Mouse (Mus musculus) heart, embryonic 11.5 days (tissue): ENCODE data around the gene Myo3b. TPM values are rescaled to one million over a fixed set of nuclear protein-coding genes. Genes with fewer than 3 reads are reported as not detected.

Source experiments
- ATAC-seq: fragments of 200-750 bp; cut with Nextera tagmentation; replicated peaks from 2 replicates; pipeline ENCODE4 v1.8.0; 2017; ENCODE audit warnings: moderate library complexity; ENCODE audit not compliant: insufficient number of reproducible peaks, low FRiP score, low TSS enrichment
- H3K27ac ChIP-seq: fragments of 300-500 bp; sonication (generic); 2 replicates; pipeline ENCODE4 v1.5.1; 2014; ENCODE audit warnings: mild to moderate bottlenecking, low read depth, low read length
- H3K27me3 ChIP-seq: fragments of 300-500 bp; sonication (generic); 2 replicates; pipeline ENCODE4 v1.6.1; 2014; ENCODE audit warnings: mild to moderate bottlenecking, low read length, mixed read lengths; ENCODE audit not compliant: control insufficient read depth, insufficient read depth
- H3K36me3 ChIP-seq: fragments of 300-500 bp; sonication (generic); 2 replicates; pipeline ENCODE4 v1.6.1; 2014; ENCODE audit warnings: mild to moderate bottlenecking, low read length, moderate library complexity, mixed read lengths; ENCODE audit not compliant: control insufficient read depth, insufficient read depth
- H3K4me1 ChIP-seq: fragments of 300-500 bp; sonication (generic); 2 replicates; pipeline ENCODE4 v1.6.1; 2014; ENCODE audit warnings: low read length; ENCODE audit not compliant: control insufficient read depth, insufficient read depth
- H3K4me2 ChIP-seq: fragments of 300-500 bp; sonication (generic); 2 replicates; pipeline ENCODE4 v1.6.1; 2014; ENCODE audit warnings: mild to moderate bottlenecking, moderate library complexity
- H3K4me3 ChIP-seq: fragments of 300-500 bp; sonication (generic); 2 replicates; pipeline ENCODE4 v1.5.1; 2014; ENCODE audit warnings: low read depth, low read length
- H3K9ac ChIP-seq: fragments of 300-500 bp; sonication (generic); 2 replicates; pipeline ENCODE4 v1.6.1; 2014; ENCODE audit warnings: mild to moderate bottlenecking, low read depth, low read length, moderate library complexity
- H3K9me3 ChIP-seq: fragments of 300-500 bp; sonication (generic); replicated peaks from 2 replicates; pipeline ENCODE4 v1.6.1; 2016; ENCODE audit warnings: low read length; ENCODE audit not compliant: control insufficient read depth
- WGBS: fragments of 180-500 bp; shearing (Covaris S2); extraction: QIAGEN DNeasy Blood & Tissue Kit; methylation state at CpG from one replicate; pipeline ENCODE4 v1.1.7; 2014; ENCODE audit not compliant: insufficient replicate concordance; 5-methylcytosine and 5-hydroxymethylcytosine counted together
- polyA plus RNA-seq: library from polyadenylated mRNA; unstranded; fragments of >200 nt; fragmentation: Nextera tagmentation; extraction: Ambion mirVana; gene quantifications from 2 replicates; pipeline ENCODE4 v1.2.1, GENCODE M21; 2014

Myo3b gene
- polyA plus RNA-seq, 1 experiment from 2014 or later: 0.30 TPM

DNA sequence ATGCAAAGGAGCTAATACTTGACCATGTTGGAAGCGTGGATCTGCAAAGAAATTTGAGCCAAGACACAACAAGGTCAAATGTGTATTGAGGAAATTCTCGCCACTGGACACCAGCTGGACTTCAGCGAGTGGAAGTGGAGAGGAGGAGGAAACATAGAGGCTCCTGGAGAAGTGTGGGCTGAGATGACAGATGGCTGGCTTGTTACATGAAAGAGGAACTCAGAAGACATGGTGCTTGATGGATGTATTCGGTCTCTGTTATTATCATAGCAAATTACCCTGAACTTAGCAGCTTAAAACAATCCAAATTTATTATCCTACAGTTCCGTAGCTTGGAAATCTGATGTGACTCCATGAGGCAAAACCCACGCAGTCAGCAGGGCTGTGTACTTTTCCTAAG lies 148.1 kb downstream of the Myo3b start:
- no peak overlapping the region for H3K4me2 ChIP-seq
- H3K9me3 ChIP-seq: no peaks in the 10 kb centered on the region
- no peaks in the 10 kb centered on the region for H3K4me1 ChIP-seq
- H3K36me3 ChIP-seq: no peaks in the 10 kb centered on the region
- H3K27me3 ChIP-seq: no peaks in the 10 kb centered on the region
- WGBS: 78% methylated on average over 6 of the region's 6 CpGs
- H3K9ac ChIP-seq: no peak overlapping the region
- H3K4me3 ChIP-seq: no peak overlapping the region
- no peak for ATAC-seq
- no peak overlapping the region for H3K27ac ChIP-seq

- Histone ChIP-seq H3K9ac (no peak overlapping the region), H3K36me3 (no peaks in the 10 kb centered on the region), H3K27me3 (no peaks in the 10 kb centered on the region), H3K4me3 (no peak overlapping the region), H3K4me2 (no peak overlapping the region), H3K4me1 (no peaks in the 10 kb centered on the region), H3K27ac (no peak overlapping the region), H3K9me3 (0 out of 2 replicates have a peak, but pooled peaks cover 2% of the 10 kb centered on the region)
- 49% methylated on average over 9 of the region's 9 CpGs for WGBS
- ATAC-seq: no peak
These were observed 156.7 kb downstream of the Myo3b start for GRCm38 (mm10) chr2:70195418-70196248.

DNA sequence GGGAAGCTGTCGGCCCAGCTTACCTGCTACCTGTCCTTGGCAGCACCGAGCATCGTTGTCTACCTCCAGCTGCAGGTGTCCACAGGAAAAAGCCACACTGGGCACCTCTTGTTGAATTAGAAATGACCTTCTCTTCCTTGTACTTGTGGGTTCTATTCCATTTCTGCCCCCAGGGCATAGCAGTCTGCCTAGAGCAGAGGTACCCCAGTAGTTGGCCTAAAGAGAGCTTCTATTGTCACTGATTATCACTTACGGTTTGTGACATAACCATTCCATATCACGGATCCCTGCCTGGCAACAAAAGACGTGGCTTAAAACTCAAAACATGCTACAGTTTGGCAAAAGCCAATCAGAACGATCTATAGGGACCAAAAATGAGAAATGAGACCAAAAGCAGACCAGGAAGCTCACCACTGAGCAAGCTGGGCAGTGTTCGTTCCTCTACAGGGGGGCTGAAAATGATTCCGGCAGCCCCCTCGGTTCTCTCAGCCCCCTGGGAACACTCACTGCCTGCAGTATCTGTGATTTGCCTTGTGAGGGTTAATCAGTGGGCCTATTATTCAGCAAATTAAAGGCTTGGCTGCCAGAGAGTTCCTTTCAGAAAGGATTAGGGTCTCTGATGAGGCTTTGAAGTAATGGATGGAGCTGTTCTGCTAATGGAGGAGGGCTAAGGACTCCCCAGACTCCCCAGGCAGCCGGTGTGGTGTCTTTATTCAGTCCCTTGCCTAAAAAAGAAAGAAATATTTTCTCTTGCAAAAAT lies 163.1 kb downstream of the Myo3b start:
- WGBS: 42% methylated on average over 11 of the region's 11 CpGs
- Histone ChIP-seq H3K36me3 (no peaks in the 10 kb centered on the region), H3K4me3 (no peak overlapping the region), H3K27ac (no peak overlapping the region), H3K4me2 (no peak overlapping the region), H3K27me3 (no peaks in the 10 kb centered on the region), H3K9ac (no peak overlapping the region), H3K9me3 (no peaks in the 10 kb centered on the region), H3K4me1 (no peaks in the 10 kb centered on the region)
- ATAC-seq: no peak

DNA sequence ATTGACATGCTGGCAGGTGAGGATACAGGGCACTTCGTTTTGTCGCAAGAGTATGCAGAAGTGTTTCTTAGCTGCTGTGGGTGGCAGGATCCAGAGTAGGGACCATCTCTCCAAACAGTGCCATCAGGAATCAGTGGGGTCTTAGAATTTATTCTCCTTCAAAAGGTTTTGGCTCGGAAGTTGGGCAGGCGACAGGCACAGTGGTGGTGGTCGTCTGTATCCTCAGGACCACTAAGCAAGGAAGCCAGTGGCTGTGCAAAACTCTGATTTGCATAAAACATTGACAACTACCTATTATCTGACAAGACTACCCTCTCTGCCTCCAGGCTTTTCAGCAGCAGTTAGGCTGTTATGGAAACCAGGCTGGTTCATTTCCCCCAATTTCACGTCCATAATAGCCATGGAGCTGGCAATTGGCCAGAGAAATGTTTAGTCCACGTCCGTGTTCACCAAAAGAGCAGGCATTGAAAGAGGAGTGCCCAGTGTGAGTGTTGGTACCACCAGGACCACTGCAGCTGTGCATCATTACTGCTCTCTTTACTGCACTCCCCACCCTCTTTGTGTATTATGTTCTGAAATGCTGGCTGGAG lies 163.7 kb downstream of the Myo3b start:
- no peak for ATAC-seq

DNA sequence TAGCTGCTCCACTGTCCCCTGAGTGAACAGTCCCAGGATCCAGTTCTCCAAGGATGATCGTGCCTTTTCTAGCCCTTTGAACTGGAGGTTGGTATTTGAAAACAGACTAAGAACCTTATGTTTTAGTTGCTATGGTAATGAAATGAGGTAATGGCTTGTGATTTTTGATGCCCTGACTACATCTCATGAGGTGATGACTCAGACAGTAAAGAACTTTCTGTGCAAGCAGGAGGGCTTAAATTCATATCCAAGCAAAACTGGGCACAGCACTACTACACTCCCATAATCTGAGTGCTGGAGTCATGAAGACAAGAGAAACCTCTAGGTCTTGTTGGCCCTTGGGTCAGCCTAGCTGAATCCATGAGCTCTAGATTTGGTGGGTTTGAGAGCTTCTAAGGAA lies 169.5 kb downstream of the Myo3b start:
- 74% methylated on average over 1 of the region's 1 CpGs for WGBS
- H3K27me3 ChIP-seq: no peaks in the 10 kb centered on the region
- no peaks in the 10 kb centered on the region for H3K4me1 ChIP-seq
- no peaks in the 10 kb centered on the region for H3K36me3 ChIP-seq
- no peak for ATAC-seq
- H3K9ac ChIP-seq: no peak overlapping the region
- H3K4me2 ChIP-seq: no peak overlapping the region
- H3K27ac ChIP-seq: no peak overlapping the region
- H3K4me3 ChIP-seq: no peak overlapping the region
- no peaks in the 10 kb centered on the region; the same call in 1 of the 2 replicates for H3K9me3 ChIP-seq

More for the DNA sequence above, 163.7 kb downstream of the Myo3b start:
- H3K36me3 ChIP-seq: no peaks in the 10 kb centered on the region
- no peak overlapping the region for H3K9ac ChIP-seq
- WGBS: 47% methylated on average over 8 of the region's 8 CpGs
- H3K4me1 ChIP-seq: no peaks in the 10 kb centered on the region
- no peaks in the 10 kb centered on the region for H3K9me3 ChIP-seq
- no peaks in the 10 kb centered on the region for H3K27me3 ChIP-seq
- H3K27ac ChIP-seq: no peak overlapping the region
- no peak overlapping the region for H3K4me2 ChIP-seq
- no peak overlapping the region for H3K4me3 ChIP-seq

DNA sequence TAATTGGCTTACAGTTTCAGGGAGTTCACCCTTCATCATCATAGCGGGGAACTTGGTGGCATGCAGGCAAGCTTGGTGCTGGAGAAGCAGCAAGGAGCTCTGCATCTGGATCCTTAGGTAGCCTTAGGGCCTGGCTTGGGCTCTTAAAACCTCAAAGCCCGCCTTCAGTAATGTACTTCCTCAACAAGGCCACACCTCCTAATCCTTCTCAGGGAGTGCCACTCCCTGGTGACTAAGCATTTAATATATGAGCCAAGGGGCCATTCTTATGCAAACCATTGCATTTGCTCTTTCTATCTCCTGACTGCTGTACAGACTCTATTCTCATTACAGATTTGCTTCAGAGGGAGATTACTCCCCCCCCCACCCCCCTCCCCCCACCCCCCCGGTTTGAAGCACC lies 170.9 kb downstream of the Myo3b start:
- no peak overlapping the region for H3K4me3 ChIP-seq
- H3K27me3 ChIP-seq: no peaks in the 10 kb centered on the region
- ATAC-seq: no peak
- 80% methylated on average over 3 of the region's 3 CpGs for WGBS
- no peak overlapping the region for H3K4me2 ChIP-seq
- H3K36me3 ChIP-seq: no peaks in the 10 kb centered on the region
- no peaks in the 10 kb centered on the region; the same call in 1 of the 2 replicates for H3K9me3 ChIP-seq
- H3K9ac ChIP-seq: no peak overlapping the region
- H3K4me1 ChIP-seq: no peaks in the 10 kb centered on the region
- no peak overlapping the region for H3K27ac ChIP-seq

DNA sequence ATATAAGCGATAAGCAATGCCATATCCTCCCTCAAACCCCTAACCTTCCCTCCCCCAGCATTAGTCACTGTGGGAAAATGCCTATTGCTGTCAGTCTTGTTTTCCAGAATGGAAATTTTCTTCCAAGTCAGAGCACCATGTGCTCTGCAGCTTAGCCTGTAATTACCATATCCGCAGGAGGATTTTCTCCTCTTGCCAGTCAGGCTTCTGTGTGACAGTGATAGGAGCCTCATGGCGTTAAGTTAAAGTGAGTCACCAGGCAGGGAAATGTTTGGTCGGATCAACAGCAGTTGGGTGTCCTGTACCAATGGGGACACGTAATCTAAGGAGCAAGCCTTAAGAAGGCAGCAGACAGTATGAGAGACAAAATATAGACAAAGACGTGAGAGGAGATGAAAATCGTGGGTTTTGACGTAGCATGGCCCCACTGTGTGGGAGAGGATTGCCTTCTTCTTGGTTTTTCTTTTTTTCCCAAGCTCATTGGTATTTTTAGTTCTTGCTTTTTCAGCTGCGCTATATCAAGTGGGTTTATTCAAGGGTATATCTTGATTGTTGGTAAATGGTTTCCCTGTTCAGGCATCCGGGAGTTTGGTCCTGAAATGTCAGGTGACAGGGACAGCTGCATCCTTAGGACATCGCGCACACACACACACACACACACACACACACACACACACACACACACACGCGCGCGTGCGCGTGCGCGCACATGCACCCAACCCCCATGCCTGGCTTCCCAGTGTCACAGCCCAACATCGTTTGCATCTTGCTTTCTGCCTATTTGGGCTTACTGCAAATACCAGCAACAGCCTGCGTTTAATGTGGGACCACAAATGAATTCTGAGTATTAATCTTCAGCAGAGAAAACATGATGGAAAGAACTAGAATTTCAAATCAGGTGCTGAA lies 171.8 kb downstream of the Myo3b start:
- H3K27me3 ChIP-seq: no peaks in the 10 kb centered on the region
- 79% methylated on average over 22 of the region's 22 CpGs for WGBS

DNA sequence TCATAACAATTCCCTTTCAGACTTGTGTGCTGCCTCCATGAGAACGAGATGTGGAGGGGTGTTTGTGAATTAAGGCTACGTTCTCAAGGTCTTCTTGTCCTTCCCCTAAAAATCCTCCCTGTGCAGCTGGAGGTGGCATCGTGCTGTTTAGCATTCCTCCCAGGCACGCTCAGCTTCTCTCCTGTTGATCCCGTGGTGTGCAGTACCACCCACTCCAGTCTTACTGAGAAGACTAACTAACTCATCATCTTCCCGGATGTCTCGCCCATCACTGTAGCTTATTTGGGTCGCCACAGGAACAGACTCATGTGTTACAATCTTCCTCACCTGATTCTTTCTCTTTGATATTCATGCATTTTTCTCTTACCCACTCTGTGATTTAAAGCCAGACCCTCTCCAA lies 175.5 kb downstream of the Myo3b start:
- Histone ChIP-seq H3K9me3 (no peaks in the 10 kb centered on the region; the same call in 1 of the 2 replicates), H3K36me3 (no peaks in the 10 kb centered on the region)
- 71% methylated on average over 8 of the region's 8 CpGs for WGBS

More for the DNA sequence above, 171.8 kb downstream of the Myo3b start:
- Histone ChIP-seq H3K4me3 (no peak overlapping the region), H3K36me3 (no peaks in the 10 kb centered on the region), H3K4me1 (no peaks in the 10 kb centered on the region), H3K4me2 (no peak overlapping the region), H3K27ac (no peak overlapping the region), H3K9me3 (no peaks in the 10 kb centered on the region; the same call in 1 of the 2 replicates), H3K9ac (no peak overlapping the region)
- no peak for ATAC-seq

More for the DNA sequence above, 175.5 kb downstream of the Myo3b start:
- no peak for ATAC-seq
- H3K27me3 ChIP-seq: no peaks in the 10 kb centered on the region
- no peak overlapping the region for H3K9ac ChIP-seq
- H3K27ac ChIP-seq: no peak overlapping the region
- no peak overlapping the region for H3K4me3 ChIP-seq
- H3K4me2 ChIP-seq: no peak overlapping the region
- H3K4me1 ChIP-seq: no peaks in the 10 kb centered on the region
